Mouse (Mus musculus) C2C12 (cell line): ENCODE measurements at regions not wholly inside any gene's neighbourhood (a gene's known extent, or its start where the extent isn't known, plus 50 kb on each side); places are given as distances from the start of the nearest gene placed in this dataset.

Source experiments
- CTCF ChIP-seq: IDR thresholded peaks from one replicate; pipeline ENCODE4 v1.5.1; 2011; ENCODE audit not compliant: control insufficient read depth, insufficient read depth, insufficient read length
- FOSL1 ChIP-seq: IDR thresholded peaks from one replicate; pipeline ENCODE4 v1.8.0; 2011; ENCODE audit warnings: mild to moderate bottlenecking, low read length; ENCODE audit not compliant: poor library complexity, insufficient read depth, severe bottlenecking
- MAX ChIP-seq: IDR thresholded peaks from one replicate; pipeline ENCODE4 v1.6.1; 2011; ENCODE audit warnings: mild to moderate bottlenecking, control low read depth
- MYOD1 ChIP-seq: IDR thresholded peaks from one replicate; pipeline ENCODE4 v1.6.1; 2011; ENCODE audit warnings: low read depth; ENCODE audit not compliant: control insufficient read depth, insufficient read length
- MYOG ChIP-seq: IDR thresholded peaks from one replicate; pipeline ENCODE4 v1.6.1; 2011; ENCODE audit not compliant: control insufficient read depth, insufficient read length; ENCODE audit errors: extremely low read depth
- USF1 ChIP-seq: IDR thresholded peaks from one replicate; pipeline ENCODE4 v1.6.1; 2011; ENCODE audit warnings: low read depth, mild to moderate bottlenecking, control low read depth, moderate library complexity

DNA sequence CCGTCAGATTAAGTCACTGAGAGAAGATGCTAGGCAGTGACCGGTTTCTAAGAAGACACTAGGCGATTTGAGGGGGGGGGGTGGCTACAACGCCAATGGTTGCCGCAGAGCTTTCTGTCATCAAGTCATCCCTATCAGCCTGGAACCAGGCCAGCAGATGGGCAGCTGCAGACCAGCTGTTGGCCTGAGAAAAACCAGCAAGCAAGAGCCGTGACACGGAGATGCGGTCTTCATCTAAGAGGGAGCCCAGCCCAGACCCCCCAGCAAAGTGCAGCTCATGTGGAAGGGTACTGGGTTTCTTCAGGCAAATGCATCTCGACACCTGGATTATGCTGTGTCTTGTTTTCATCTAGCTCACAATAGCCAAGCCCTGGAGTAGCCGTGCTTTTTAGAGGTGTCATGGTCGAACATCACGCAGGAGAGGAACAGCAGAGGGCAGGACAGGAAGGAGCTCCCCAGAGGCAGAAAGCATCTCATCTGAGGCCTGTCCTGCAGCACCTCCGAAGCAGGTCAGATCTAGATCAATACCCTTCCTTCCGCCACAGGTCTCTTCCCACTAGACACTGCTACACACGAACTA, 76.3 kb downstream of the Cpn2 start:
- no peak for TF ChIP-seq CTCF
- TF ChIP-seq MYOG, result no peak
- no peak for TF ChIP-seq MYOD1
- no peak for TF ChIP-seq USF1
- TF ChIP-seq MAX, result no peak
- no peak for TF ChIP-seq FOSL1
